Mouse (Mus musculus): ENCODE data around the gene Edem3. TPM values are rescaled to one million over a fixed set of nuclear protein-coding genes. Genes with fewer than 3 reads are reported as not detected.

Gene Edem3
- polyA plus RNA-seq, 1 experiment: 22.6 TPM

DNA sequence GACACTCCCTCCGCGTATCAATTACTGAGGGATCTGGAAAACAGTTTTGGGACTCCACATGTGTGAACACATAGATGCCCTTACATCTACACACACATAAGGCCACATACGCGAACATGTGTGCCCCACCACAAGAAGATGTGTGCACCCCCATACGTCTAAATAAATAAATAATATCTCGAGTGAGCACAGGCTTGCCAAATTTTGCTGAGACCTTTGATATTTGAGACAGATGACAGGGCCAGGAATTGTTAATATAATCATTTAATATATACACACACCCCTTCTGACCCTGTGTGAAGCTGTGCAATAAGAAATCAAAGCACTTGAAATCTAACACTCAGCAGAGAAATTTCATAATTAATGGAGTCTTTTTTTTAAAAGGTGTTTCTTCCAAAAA, 109.2 kb downstream of the Edem3 start:
- Histone ChIP-seq H3K27ac (ENCODE audit: insufficient read depth, low read length) (no peak overlapping the region), H3K4me1 (ENCODE audit: control insufficient read depth, insufficient read depth, low read length) (no peaks in the 10 kb centered on the region), H3K36me3 (ENCODE audit: control insufficient read depth, insufficient read depth, low read length, poor library complexity, severe bottlenecking) (no peaks in the 10 kb centered on the region), H3K4me3 (ENCODE audit: low read depth, low read length) (no peak overlapping the region), H3K27me3 (ENCODE audit: control insufficient read depth, insufficient read depth, low read length, poor library complexity, severe bottlenecking) (no peaks in the 10 kb centered on the region), H3K9ac (ENCODE audit: low read depth, poor library complexity, severe bottlenecking) (no peak overlapping the region), H3K9me3 (replicated peaks; ENCODE audit: control insufficient read depth, insufficient read depth, low read length, poor library complexity, severe bottlenecking) (no peaks in the 10 kb centered on the region)
- TF ChIP-seq POLR2A (IDR thresholded peaks at IDR 0.05; ENCODE audit: insufficient read depth, low read length): no peak
- TF ChIP-seq CTCF (IDR thresholded peaks at IDR 0.05; ENCODE audit: low read depth, low read length): no peak
- no peak for TF ChIP-seq EP300 (IDR thresholded peaks at IDR 0.05; ENCODE audit: insufficient read depth, low read depth, low read length)

Other genes with a start within 250 kb of the Edem3 start
- 19.6 and 19.9 TPM in 2 replicates for gene Fam129a, start 184.2 kb upstream of the Edem3 start, polyA plus RNA-seq (2011; ENCODE audit: insufficient read depth, insufficient read length, low read depth, missing spikeins)